Mouse (Mus musculus): ENCODE results near the gene C87436.

DNA sequence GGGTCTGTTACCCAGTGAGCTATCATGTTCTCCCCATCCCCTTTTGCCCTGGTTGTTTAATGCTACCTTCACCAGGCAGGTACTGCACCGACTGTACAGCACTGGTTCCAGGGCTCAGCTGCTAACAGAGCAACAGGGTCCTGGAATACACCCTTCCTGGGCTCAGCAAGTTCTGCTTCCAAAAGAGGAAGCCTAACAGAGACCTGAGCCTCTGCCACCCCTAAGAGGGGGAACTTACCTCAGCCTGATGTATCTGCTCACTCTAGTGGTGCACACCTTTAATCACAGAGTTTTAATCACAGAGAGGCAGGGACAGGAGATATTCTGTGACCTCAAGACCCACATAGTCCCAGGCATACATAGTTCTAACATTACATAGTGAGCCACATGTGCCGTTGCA, 51.8 kb downstream of the C87436 start:
- TF ChIP-seq POU5F1 (IDR thresholded peaks at IDR 0.05; ENCODE audit: borderline replicate concordance, low read length) (no peak), CTCF (conservative IDR thresholded peaks at IDR 0.05; ENCODE audit: low read length) (no peak), NANOG (IDR thresholded peaks at IDR 0.05; ENCODE audit: borderline replicate concordance, low read length) (no peak)
